Mouse (Mus musculus): ENCODE measurements around the gene Ckb.

DNA sequence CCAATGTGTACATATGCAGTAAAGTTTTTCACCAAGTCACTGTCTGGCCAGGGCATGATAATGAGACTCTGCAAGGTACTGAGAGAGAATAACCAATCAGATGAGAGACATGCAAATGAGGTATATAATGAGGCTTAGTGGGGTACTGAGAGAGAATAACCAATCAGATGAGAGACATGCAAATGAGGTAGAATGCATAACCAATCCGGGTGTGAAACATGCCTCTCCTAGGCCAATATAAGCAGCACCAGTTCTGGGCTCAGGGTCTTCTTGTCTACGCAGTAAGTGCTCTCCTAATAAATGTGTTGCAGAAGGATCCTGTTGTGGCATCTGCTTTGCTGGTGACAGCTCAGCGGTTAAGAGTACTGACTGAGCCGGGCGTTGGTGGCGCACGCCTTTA, 44.4 kb upstream of the Ckb start:
- TF ChIP-seq TAL1 (conservative IDR thresholded peaks at IDR 0.05; ENCODE audit: low read depth, low read length) (no peak), CTCF (IDR thresholded peaks at IDR 0.05; ENCODE audit: low read depth, low read length) (no peak), GATA1 (IDR thresholded peaks at IDR 0.05; ENCODE audit: borderline replicate concordance, low read length) (no peak), POLR2AphosphoS5 (IDR thresholded peaks at IDR 0.05; ENCODE audit: insufficient replicate concordance, low read depth, low read length) (no peak)
